Mouse (Mus musculus): Measurements from ENCODE around the gene Kctd14. TPM values are rescaled to one million over a fixed set of nuclear protein-coding genes. Genes with fewer than 3 reads are reported as not detected.

The Kctd14 gene
- polyA plus RNA-seq, 1 experiment from 2014 or later, result 0.20 TPM

- no peaks in the 10 kb centered on the region for H3K36me3 ChIP-seq
- DNase-seq (ENCODE audit: low spot score), result no peak
- no peak overlapping the region for H3K4me3 ChIP-seq
- 83% methylated on average over 6 of the region's 6 CpGs for WGBS
- no peak overlapping the region for H3K27ac ChIP-seq
- peaks cover 8% of the 10 kb centered on the region for H3K4me1 ChIP-seq (replicated peaks)
- H3K9me3 ChIP-seq, result 0 out of 2 replicates have a peak, but pooled peaks cover 10% of the 10 kb centered on the region
- H3K27me3 ChIP-seq (ENCODE audit: insufficient read depth, poor library complexity, severe bottlenecking), result peaks cover 6% of the 10 kb centered on the region; the same call in 1 of the 2 replicates
These were observed 1.1 kb downstream of the Kctd14 start for GRCm38 (mm10) chr7:97452196-97452595.

GRCm38 (mm10) chr7:97453141-97453921, 2.2 kb downstream of the Kctd14 start:
- 10% methylated on average over 27 of the region's 27 CpGs for WGBS
- DNase-seq (ENCODE audit: low spot score), result peak; percentile 34
- peaks cover 6% of the 10 kb centered on the region; the same call in 1 of the 2 replicates for H3K27me3 ChIP-seq (ENCODE audit: insufficient read depth, poor library complexity, severe bottlenecking)
- H3K36me3 ChIP-seq, result no peaks in the 10 kb centered on the region
- peaks cover 8% of the 10 kb centered on the region for H3K4me1 ChIP-seq (replicated peaks)
- peak overlapping the region; percentile 60 for H3K27ac ChIP-seq
- H3K9me3 ChIP-seq, result 0 out of 2 replicates have a peak, but pooled peaks cover 10% of the 10 kb centered on the region
- peak overlapping the region; percentile 52 for H3K4me3 ChIP-seq

GRCm38 (mm10) chr7:97454795-97455194, 3.7 kb downstream of the Kctd14 start:
- DNase-seq (ENCODE audit: low spot score), result no peak
- Histone ChIP-seq H3K4me3 (no peak overlapping the region), H3K4me1 (replicated peaks) (peaks cover 8% of the 10 kb centered on the region), H3K27ac (no peak overlapping the region), H3K9me3 (no peaks in the 10 kb centered on the region), H3K27me3 (ENCODE audit: insufficient read depth, poor library complexity, severe bottlenecking) (peaks cover 6% of the 10 kb centered on the region; the same call in 1 of the 2 replicates), H3K36me3 (no peaks in the 10 kb centered on the region)
- WGBS, result 94% methylated on average over 10 of the region's 10 CpGs

GRCm38 (mm10) chr7:97455577-97455976, 4.5 kb downstream of the Kctd14 start:
- H3K27me3 ChIP-seq (ENCODE audit: insufficient read depth, poor library complexity, severe bottlenecking), result peaks cover 6% of the 10 kb centered on the region; the same call in 1 of the 2 replicates
- H3K36me3 ChIP-seq, result no peaks in the 10 kb centered on the region
- no peak overlapping the region for H3K4me3 ChIP-seq
- no peak overlapping the region for H3K27ac ChIP-seq
- H3K9me3 ChIP-seq, result no peaks in the 10 kb centered on the region
- H3K4me1 ChIP-seq (replicated peaks), result peaks cover 8% of the 10 kb centered on the region
- no peak for DNase-seq (ENCODE audit: low spot score)
- 77% methylated on average over 3 of the region's 3 CpGs for WGBS

- Histone ChIP-seq H3K4me3 (no peak overlapping the region), H3K36me3 (no peaks in the 10 kb centered on the region), H3K9me3 (0 out of 2 replicates have a peak, but pooled peaks cover 2% of the 10 kb centered on the region), H3K4me1 (replicated peaks) (no peaks in the 10 kb centered on the region), H3K27ac (no peak overlapping the region), H3K27me3 (ENCODE audit: insufficient read depth, poor library complexity, severe bottlenecking) (no peaks in the 10 kb centered on the region)
- DNase-seq (ENCODE audit: low spot score), result no peak
- WGBS, result 82% methylated on average over 5 of the region's 5 CpGs
These were observed 21.9 kb downstream of the Kctd14 start for GRCm38 (mm10) chr7:97473001-97473400.

- no peak overlapping the region for H3K27ac ChIP-seq
- 73% methylated on average over 3 of the region's 3 CpGs for WGBS
- H3K27me3 ChIP-seq (ENCODE audit: insufficient read depth, poor library complexity, severe bottlenecking), result no peaks in the 10 kb centered on the region
- no peaks in the 10 kb centered on the region for H3K36me3 ChIP-seq
- H3K4me3 ChIP-seq, result no peak overlapping the region
- no peak for DNase-seq (ENCODE audit: low spot score)
- peaks cover 20% of the 10 kb centered on the region for H3K4me1 ChIP-seq (replicated peaks)
- no peaks in the 10 kb centered on the region for H3K9me3 ChIP-seq
These were observed 28.2 kb downstream of the Kctd14 start for GRCm38 (mm10) chr7:97479349-97479748.

- peak overlapping the region; percentile 36 for H3K27ac ChIP-seq
- no peak for DNase-seq (ENCODE audit: low spot score)
- no peaks in the 10 kb centered on the region for H3K9me3 ChIP-seq
- H3K4me1 ChIP-seq (replicated peaks), result peaks cover 20% of the 10 kb centered on the region
- no peaks in the 10 kb centered on the region for H3K27me3 ChIP-seq (ENCODE audit: insufficient read depth, poor library complexity, severe bottlenecking)
- H3K36me3 ChIP-seq, result peaks cover 6% of the 10 kb centered on the region
- peak overlapping the region; percentile 74 for H3K4me3 ChIP-seq
- 39% methylated on average over 3 of the region's 3 CpGs for WGBS
These were observed 29.2 kb downstream of the Kctd14 start for GRCm38 (mm10) chr7:97480290-97480689.

GRCm38 (mm10) chr7:97480821-97481339, 29.8 kb downstream of the Kctd14 start, which contains the start of gene Ints4:
TSS of gene Ints4 (plus strand) at chr7:97480956.
- Histone ChIP-seq H3K27me3 (ENCODE audit: insufficient read depth, poor library complexity, severe bottlenecking) (no peaks in the 10 kb centered on the region), H3K36me3 (peaks cover 12% of the 10 kb centered on the region), H3K27ac (peak within 1 kb of the TSS; percentile 87), H3K4me3 (peak within 1 kb of the TSS; percentile 74), H3K9me3 (no peaks in the 10 kb centered on the region), H3K4me1 (replicated peaks) (peaks cover 20% of the 10 kb centered on the region)
- peak; percentile 91 for DNase-seq (ENCODE audit: low spot score)
- under 1% methylated on average over 24 of the region's 24 CpGs for WGBS

- no peak overlapping the region for H3K27ac ChIP-seq
- no peaks in the 10 kb centered on the region for H3K27me3 ChIP-seq (ENCODE audit: insufficient read depth, poor library complexity, severe bottlenecking)
- peaks cover 37% of the 10 kb centered on the region for H3K36me3 ChIP-seq
- H3K4me3 ChIP-seq, result no peak overlapping the region
- H3K9me3 ChIP-seq, result no peaks in the 10 kb centered on the region
- DNase-seq (ENCODE audit: low spot score), result no peak
- 89% methylated on average over 2 of the region's 2 CpGs for WGBS
- H3K4me1 ChIP-seq (replicated peaks), result peaks cover 20% of the 10 kb centered on the region
These were observed 32.3 kb downstream of the Kctd14 start for GRCm38 (mm10) chr7:97483378-97483777.

- Histone ChIP-seq H3K4me1 (replicated peaks) (no peaks in the 10 kb centered on the region), H3K27me3 (ENCODE audit: insufficient read depth, poor library complexity, severe bottlenecking) (no peaks in the 10 kb centered on the region), H3K36me3 (peaks cover 81% of the 10 kb centered on the region), H3K9me3 (peaks cover 2% of the 10 kb centered on the region; the same call in 1 of the 2 replicates), H3K4me3 (no peak overlapping the region), H3K27ac (no peak overlapping the region)
- no peak for DNase-seq (ENCODE audit: low spot score)
- 71% methylated on average over 3 of the region's 3 CpGs for WGBS
These were observed 40.0 kb downstream of the Kctd14 start for GRCm38 (mm10) chr7:97491157-97491556.

- no peak overlapping the region for H3K4me3 ChIP-seq
- DNase-seq (ENCODE audit: low spot score), result no peak
- no peaks in the 10 kb centered on the region for H3K4me1 ChIP-seq (replicated peaks)
- no peak overlapping the region for H3K27ac ChIP-seq
- H3K27me3 ChIP-seq (ENCODE audit: insufficient read depth, poor library complexity, severe bottlenecking), result no peaks in the 10 kb centered on the region
- peaks cover 78% of the 10 kb centered on the region for H3K36me3 ChIP-seq
- WGBS, result 95% methylated on average over 4 of the region's 4 CpGs
- H3K9me3 ChIP-seq, result peaks cover 2% of the 10 kb centered on the region; the same call in 1 of the 2 replicates
These were observed 41.3 kb downstream of the Kctd14 start for GRCm38 (mm10) chr7:97492420-97492819.

- Histone ChIP-seq H3K4me3 (no peak overlapping the region), H3K27me3 (ENCODE audit: insufficient read depth, poor library complexity, severe bottlenecking) (no peaks in the 10 kb centered on the region), H3K4me1 (replicated peaks) (no peaks in the 10 kb centered on the region), H3K9me3 (peaks cover 2% of the 10 kb centered on the region; the same call in 1 of the 2 replicates), H3K36me3 (peaks cover 73% of the 10 kb centered on the region), H3K27ac (no peak overlapping the region)
- DNase-seq (ENCODE audit: low spot score), result no peak
These were observed 43.9 kb downstream of the Kctd14 start for GRCm38 (mm10) chr7:97495052-97495451.

GRCm38 (mm10) chr7:97500555-97501209, 49.6 kb downstream of the Kctd14 start:
- Histone ChIP-seq H3K36me3 (peaks cover 74% of the 10 kb centered on the region), H3K27ac (no peak overlapping the region), H3K4me1 (replicated peaks) (no peaks in the 10 kb centered on the region), H3K27me3 (ENCODE audit: insufficient read depth, poor library complexity, severe bottlenecking) (no peaks in the 10 kb centered on the region), H3K9me3 (peaks cover 1% of the 10 kb centered on the region; the same call in 1 of the 2 replicates), H3K4me3 (no peak overlapping the region)
- WGBS, result 94% methylated on average over 5 of the region's 5 CpGs
- DNase-seq (ENCODE audit: low spot score), result no peak

Data from hindbrain, embryonic 10.5 days (tissue).